Mouse (Mus musculus) cortical plate, adult 2 months (tissue): ENCODE measurements around the gene Gm11492.

Experiments used
- CTCF ChIP-seq: fragments of 200-500 bp; IDR thresholded peaks from 2 replicates; pipeline ENCODE4 v1.5.1; 2011; ENCODE audit warnings: mild to moderate bottlenecking, control low read depth, low read length; ENCODE audit not compliant: insufficient read depth; ENCODE audit errors: extremely low read depth
- POLR2A ChIP-seq: fragments of 200-500 bp; IDR thresholded peaks from 2 replicates; pipeline ENCODE4 v1.6.1; 2011; ENCODE audit warnings: mild to moderate bottlenecking, low read length, control low read depth; ENCODE audit not compliant: insufficient read depth; ENCODE audit errors: extremely low read depth

DNA sequence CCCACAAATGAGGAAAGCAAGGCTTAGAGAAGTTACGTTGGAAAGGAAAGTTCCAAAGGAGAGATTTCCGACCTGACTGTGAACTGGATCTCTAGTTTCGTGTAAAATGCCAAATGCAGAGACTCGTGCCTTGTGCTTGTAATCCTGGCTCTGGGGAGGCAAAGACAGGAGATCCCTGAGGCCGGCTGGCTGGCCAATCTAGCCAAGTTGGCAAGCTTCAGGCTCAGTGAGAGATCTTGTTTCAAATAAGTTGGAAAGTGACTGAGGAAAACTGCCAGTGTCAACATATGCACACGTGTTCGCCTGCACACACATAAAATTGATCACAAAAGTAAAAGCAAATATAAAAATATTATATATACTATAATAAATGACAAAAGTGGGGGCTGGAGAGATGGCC lies 42.8 kb downstream of the Gm11492 start:
- no peak for TF ChIP-seq CTCF
- no peak for TF ChIP-seq POLR2A
